Mouse (Mus musculus): ENCODE measurements around the gene Thnsl2. TPM values are rescaled to one million over a fixed set of nuclear protein-coding genes. Genes with fewer than 3 reads are reported as not detected.

Gene Thnsl2
- polyA plus RNA-seq, 1 experiment, result 1.6 TPM

- H3K9me3 ChIP-seq, result peaks cover 13% of the 10 kb centered on the region
- H3K27me3 ChIP-seq (replicated peaks), result peaks cover 30% of the 10 kb centered on the region
- TF ChIP-seq FLI1 (IDR thresholded peaks at IDR 0.05; ENCODE audit: low read length) (no peak), GATA1 (IDR thresholded peaks at IDR 0.05; ENCODE audit: borderline replicate concordance, low read length) (no peak)
- H3K4me3 ChIP-seq (replicated peaks), result peak overlapping the region; percentile 90
- no peaks in the 10 kb centered on the region for H3K36me3 ChIP-seq (replicated peaks; ENCODE audit: low read length)
- peaks cover 16% of the 10 kb centered on the region for H3K4me1 ChIP-seq
These were observed 915 bp downstream of the Thnsl2 start for GRCm38 (mm10) chr6:71143154-71143893.

DNA sequence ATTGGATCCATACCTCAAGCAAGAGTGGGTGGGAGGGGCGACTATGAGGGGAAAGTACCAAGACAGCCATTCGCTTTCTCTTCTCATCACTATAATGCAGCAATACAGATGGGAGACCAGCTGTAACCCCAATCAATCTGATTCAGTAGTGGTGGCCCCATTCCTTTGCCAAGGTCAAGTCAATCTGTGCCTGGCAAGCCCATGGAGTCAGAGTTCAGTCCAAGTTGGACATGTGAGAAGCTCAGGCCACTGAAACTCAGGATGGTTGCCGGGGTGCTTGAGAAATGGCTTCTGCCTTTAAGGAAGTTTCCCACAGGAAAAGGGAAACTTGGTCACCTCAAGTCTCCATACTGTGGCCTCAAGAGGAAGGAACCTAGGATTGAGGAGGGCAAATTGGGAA is 9.2 kb downstream of the Thnsl2 start:
- Histone ChIP-seq H3K9me3 (peaks cover 12% of the 10 kb centered on the region), H3K27me3 (replicated peaks) (peaks cover 7% of the 10 kb centered on the region), H3K4me1 (no peaks in the 10 kb centered on the region), H3K36me3 (replicated peaks; ENCODE audit: low read length) (no peaks in the 10 kb centered on the region), H3K4me3 (replicated peaks) (no peak overlapping the region)
- TF ChIP-seq FLI1 (IDR thresholded peaks at IDR 0.05; ENCODE audit: low read length), result no peak
- TF ChIP-seq GATA1 (IDR thresholded peaks at IDR 0.05; ENCODE audit: borderline replicate concordance, low read length), result no peak

DNA sequence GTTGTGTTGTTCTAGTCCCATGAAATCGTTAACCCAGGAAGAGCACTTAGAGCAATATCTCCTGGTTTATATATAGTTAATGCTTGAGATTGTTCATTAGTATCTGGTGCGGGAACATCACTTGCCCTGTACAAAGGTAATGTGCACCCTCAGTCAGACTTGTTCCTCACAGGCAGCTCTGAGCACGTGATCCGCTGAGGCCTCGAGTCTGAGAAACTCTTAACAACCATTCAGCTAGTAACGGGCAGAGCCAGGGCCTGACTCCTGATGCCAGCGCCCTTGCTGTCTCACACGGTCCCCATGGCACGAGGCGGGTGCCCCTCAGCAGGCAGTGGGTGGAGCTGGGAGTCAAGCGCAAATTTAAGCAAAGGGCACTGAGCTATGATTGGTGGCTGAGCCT is 10.7 kb downstream of the Thnsl2 start:
- Histone ChIP-seq H3K27me3 (replicated peaks) (peaks cover 12% of the 10 kb centered on the region), H3K4me1 (no peaks in the 10 kb centered on the region), H3K9me3 (peaks cover 12% of the 10 kb centered on the region), H3K36me3 (replicated peaks; ENCODE audit: low read length) (no peaks in the 10 kb centered on the region), H3K4me3 (replicated peaks) (no peak overlapping the region)
- TF ChIP-seq FLI1 (IDR thresholded peaks at IDR 0.05; ENCODE audit: low read length) (no peak), GATA1 (IDR thresholded peaks at IDR 0.05; ENCODE audit: borderline replicate concordance, low read length) (no peak)

GRCm38 (mm10) chr6:71131038-71131437 is 13.2 kb downstream of the Thnsl2 start:
- Histone ChIP-seq H3K36me3 (replicated peaks; ENCODE audit: low read length) (no peaks in the 10 kb centered on the region), H3K4me1 (no peaks in the 10 kb centered on the region), H3K4me3 (replicated peaks) (no peak overlapping the region), H3K27me3 (replicated peaks) (peaks cover 23% of the 10 kb centered on the region), H3K9me3 (peaks cover 11% of the 10 kb centered on the region)
- TF ChIP-seq GATA1 (IDR thresholded peaks at IDR 0.05; ENCODE audit: borderline replicate concordance, low read length), result no peak
- TF ChIP-seq FLI1 (IDR thresholded peaks at IDR 0.05; ENCODE audit: low read length), result no peak

DNA sequence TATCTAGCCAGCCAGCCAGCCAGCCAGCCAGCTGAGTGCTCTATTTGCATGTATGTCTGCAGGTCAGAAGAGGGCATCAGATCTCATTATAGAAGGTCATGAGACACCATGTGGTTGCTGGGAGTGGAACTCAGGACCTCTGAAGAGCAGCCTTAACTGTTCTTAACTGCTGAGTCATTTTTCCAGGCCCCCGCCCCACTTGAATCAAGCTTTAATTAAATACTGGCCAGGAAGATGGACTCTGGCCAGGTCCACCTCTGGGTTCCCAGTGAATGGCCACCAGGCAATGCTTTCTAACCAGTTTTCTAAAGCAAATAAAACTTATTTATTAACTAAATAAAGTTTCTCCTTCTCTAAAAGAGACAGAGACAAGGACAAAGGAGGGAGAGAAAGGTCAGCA is 14.0 kb downstream of the Thnsl2 start:
- no peaks in the 10 kb centered on the region for H3K4me1 ChIP-seq
- peaks cover 6% of the 10 kb centered on the region; the same call in 1 of the 2 replicates for H3K9me3 ChIP-seq
- no peaks in the 10 kb centered on the region for H3K36me3 ChIP-seq (replicated peaks; ENCODE audit: low read length)
- peaks cover 23% of the 10 kb centered on the region for H3K27me3 ChIP-seq (replicated peaks)
- TF ChIP-seq FLI1 (IDR thresholded peaks at IDR 0.05; ENCODE audit: low read length) (no peak), GATA1 (IDR thresholded peaks at IDR 0.05; ENCODE audit: borderline replicate concordance, low read length) (no peak)
- no peak overlapping the region for H3K4me3 ChIP-seq (replicated peaks)

GRCm38 (mm10) chr6:71129071-71129470 is 15.2 kb downstream of the Thnsl2 start:
- H3K4me3 ChIP-seq (replicated peaks), result no peak overlapping the region
- H3K27me3 ChIP-seq (replicated peaks), result peaks cover 23% of the 10 kb centered on the region
- no peak for TF ChIP-seq GATA1 (IDR thresholded peaks at IDR 0.05; ENCODE audit: borderline replicate concordance, low read length)
- TF ChIP-seq FLI1 (IDR thresholded peaks at IDR 0.05; ENCODE audit: low read length), result no peak
- H3K36me3 ChIP-seq (replicated peaks; ENCODE audit: low read length), result no peaks in the 10 kb centered on the region
- H3K9me3 ChIP-seq, result peaks cover 5% of the 10 kb centered on the region; the same call in 1 of the 2 replicates
- no peaks in the 10 kb centered on the region for H3K4me1 ChIP-seq

GRCm38 (mm10) chr6:71126290-71126689 is 17.9 kb downstream of the Thnsl2 start:
- Histone ChIP-seq H3K9me3 (no peaks in the 10 kb centered on the region), H3K4me3 (replicated peaks) (no peak overlapping the region), H3K36me3 (replicated peaks; ENCODE audit: low read length) (no peaks in the 10 kb centered on the region), H3K27me3 (replicated peaks) (peaks cover 15% of the 10 kb centered on the region), H3K4me1 (no peaks in the 10 kb centered on the region)
- TF ChIP-seq FLI1 (IDR thresholded peaks at IDR 0.05; ENCODE audit: low read length) (no peak), GATA1 (IDR thresholded peaks at IDR 0.05; ENCODE audit: borderline replicate concordance, low read length) (no peak)

- no peak overlapping the region for H3K4me3 ChIP-seq (replicated peaks)
These were observed 19.0 kb downstream of the Thnsl2 start for GRCm38 (mm10) chr6:71125043-71125893.

GRCm38 (mm10) chr6:71119577-71120254 is 24.5 kb downstream of the Thnsl2 start:
- TF ChIP-seq GATA1 (IDR thresholded peaks at IDR 0.05; ENCODE audit: borderline replicate concordance, low read length) (no peak), FLI1 (IDR thresholded peaks at IDR 0.05; ENCODE audit: low read length) (no peak)
- H3K4me3 ChIP-seq (replicated peaks), result no peak overlapping the region
- no peaks in the 10 kb centered on the region for H3K4me1 ChIP-seq
- H3K9me3 ChIP-seq, result peaks cover 18% of the 10 kb centered on the region
- no peaks in the 10 kb centered on the region for H3K36me3 ChIP-seq (replicated peaks; ENCODE audit: low read length)
- H3K27me3 ChIP-seq (replicated peaks), result peaks cover 3% of the 10 kb centered on the region

More at GRCm38 (mm10) chr6:71125043-71125893, 19.0 kb downstream of the Thnsl2 start:
- TF ChIP-seq GATA1 (IDR thresholded peaks at IDR 0.05; ENCODE audit: borderline replicate concordance, low read length) (no peak), FLI1 (IDR thresholded peaks at IDR 0.05; ENCODE audit: low read length) (no peak)
- Histone ChIP-seq H3K9me3 (no peaks in the 10 kb centered on the region), H3K27me3 (replicated peaks) (peaks cover 15% of the 10 kb centered on the region), H3K36me3 (replicated peaks; ENCODE audit: low read length) (no peaks in the 10 kb centered on the region), H3K4me1 (no peaks in the 10 kb centered on the region)
